Mouse (Mus musculus) spleen, adult 12 weeks (tissue): ENCODE data around the gene Gnb3.
A peak's percentile ranks its signal among the peaks of the same experiment; 100 is the strongest.
"Not testable (repeated sequence)": the region's sequence is repeated elsewhere in the genome, so short reads cannot be mapped to it uniquely, and the experiment has no call there.

ENCODE experiments used
- DNase-seq: peaks from one replicate; pipeline ENCODE4 v3.0.0; 2022; ENCODE audit warnings: low spot score

The Gnb3 gene

GRCm38 (mm10) chr6:124816611-124817010 is 23.5 kb downstream of the Gnb3 start:
- no peak for DNase-seq

DNA sequence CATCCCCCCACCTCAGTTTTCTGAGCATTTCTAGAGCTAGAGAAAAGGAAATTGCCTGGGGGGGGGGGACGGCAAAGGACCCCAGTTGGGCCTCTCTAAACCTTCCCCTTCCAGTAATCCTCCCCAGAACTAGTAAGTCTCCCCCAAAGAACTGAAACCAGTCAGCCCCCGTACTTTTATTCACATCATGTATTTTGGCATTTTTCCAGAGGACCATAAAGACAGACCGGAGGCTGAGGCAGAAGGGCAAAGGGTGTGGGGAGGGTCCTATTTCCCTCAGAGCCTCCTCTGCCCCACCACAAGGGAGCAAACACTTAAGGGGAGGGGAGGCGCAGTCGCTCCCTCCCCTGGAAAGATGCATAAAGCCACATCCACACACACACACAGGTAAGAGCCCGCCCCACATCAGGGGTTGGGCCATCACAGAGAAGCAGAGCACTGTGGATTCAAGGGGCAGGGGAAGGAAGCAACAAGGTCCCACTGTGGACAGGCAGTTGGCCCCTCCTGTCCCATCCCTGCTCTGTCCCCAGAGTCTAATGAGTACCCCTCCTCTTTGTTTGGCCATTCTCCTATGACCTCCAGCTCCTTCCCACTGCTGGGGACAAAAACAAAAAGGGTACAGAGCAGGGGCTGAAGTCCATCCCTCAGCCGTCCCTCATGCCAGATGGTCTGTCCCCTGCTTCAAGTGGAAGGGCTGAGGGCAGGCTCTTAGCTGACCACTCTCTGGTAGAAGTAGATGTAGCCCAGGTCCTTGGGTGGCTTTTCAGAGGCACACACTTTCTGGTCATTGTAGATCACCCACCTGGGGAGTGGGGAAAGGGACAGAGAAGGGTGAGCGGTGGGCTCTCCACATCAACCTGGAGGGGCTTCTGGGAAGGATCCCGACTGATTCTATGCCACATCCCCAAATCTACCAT is 25.0 kb downstream of the Gnb3 start:
- DNase-seq = no peak

DNA sequence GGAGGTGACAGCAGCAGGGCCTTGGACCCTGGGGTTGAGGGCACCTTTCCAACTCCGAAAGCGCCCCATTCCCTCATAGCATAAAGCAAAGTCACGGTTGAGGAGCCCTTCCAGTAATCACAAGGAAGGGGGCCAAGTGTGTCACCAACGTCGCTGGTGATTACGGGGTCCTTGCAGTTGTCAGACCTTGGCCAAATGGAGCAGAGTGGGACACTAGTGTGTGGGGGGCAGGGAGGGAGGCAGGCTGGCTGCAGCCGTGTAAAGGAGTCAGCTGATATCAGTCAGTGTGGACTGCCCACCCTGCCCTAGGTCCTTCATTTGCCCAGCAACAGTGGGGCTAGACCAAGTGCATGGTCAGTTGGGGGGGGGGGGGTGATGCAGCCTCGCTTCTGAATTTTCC is 25.6 kb downstream of the Gnb3 start:
- DNase-seq = no peak

- peak; percentile 80 for DNase-seq
Observed at GRCm38 (mm10) chr6:124813933-124814332, 26.1 kb downstream of the Gnb3 start, which contains the start of gene Tpi1. Tpi1 (minus strand) TSS chr6:124814296.

DNA sequence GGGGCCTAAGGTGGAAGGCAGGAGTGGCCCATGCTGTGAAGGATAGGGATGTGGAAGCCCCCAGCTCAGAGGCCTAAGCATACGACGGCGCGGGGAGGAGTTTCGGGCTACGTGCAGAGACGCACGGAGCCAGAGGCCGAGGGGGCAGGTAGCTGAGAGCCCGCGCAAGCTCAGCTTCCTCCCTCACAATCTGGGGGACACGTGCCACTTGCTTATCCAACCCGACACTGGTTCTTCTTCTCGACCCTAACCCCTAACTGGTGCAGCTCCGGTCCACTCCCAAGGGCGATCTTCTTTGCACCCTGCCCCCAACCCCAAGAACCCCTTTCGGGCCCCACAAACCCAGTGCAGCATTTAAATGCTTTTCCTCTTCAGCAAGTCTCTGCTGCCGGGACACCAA is 26.6 kb downstream of the Gnb3 start:
- peak; percentile 36 for DNase-seq

DNA sequence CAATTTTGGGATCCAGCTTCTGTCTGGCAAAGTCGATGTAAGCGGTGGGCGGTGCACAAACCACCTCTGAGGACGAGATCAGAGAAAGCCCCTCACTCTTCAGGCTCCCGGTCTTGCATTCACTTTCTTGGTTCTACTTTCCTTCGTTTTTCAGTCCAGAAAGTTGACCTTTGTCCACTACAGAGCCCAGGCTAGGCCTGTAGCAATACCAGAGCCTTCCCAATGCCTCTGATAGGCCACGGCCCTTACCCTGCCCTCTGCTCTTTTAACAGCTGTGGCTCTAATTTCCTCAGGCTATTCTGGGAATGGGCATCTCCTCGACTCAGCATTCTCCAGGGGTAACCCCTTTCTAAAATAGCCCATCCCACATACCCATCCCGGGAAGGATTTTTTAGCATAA is 27.2 kb downstream of the Gnb3 start:
- no peak for DNase-seq

DNA sequence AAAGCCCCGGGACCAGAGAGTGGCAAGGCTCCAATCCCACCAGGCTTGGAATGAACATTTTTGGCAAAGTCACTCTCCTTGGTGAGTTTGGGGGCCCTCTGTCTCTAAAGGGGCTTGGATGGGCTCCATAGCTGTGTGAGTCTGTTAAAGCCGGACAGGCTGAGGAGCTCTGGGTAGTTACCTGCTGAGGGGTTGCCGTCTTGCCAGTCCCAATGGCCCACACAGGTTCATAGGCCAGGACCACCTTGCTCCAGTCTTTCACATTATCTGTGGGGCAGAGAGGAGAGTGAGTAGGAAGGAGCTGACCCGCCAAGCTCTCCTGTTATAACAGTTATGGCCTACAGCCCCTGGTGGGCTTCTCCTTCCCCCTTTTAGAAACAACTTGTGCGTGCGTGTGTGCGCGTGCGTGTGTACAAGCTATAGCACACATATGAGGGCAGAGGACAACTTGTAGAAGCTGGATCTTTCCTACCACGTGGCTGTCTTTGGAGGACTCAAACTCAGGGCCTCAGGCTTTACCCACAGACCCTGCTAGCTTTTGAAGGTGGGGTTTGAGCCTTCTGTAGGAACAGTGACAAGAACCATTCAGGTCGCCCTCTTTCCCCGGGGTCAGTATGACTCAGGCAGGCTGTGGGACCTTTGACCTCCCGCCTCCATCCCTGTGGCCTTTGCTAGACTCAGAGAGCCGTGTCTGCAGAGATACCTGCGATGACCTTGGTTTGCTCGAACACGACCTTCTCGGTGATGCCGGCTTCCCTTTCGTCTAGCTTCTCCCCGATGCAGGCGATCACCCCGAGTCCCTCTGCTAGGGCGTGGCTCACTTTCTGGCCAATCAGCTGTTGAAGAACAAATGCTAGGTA is 28.1 kb downstream of the Gnb3 start:
- no peak for DNase-seq

GRCm38 (mm10) chr6:124811403-124811665 is 28.7 kb downstream of the Gnb3 start:
- no peak for DNase-seq

- not testable (repeated sequence) for DNase-seq
Observed at GRCm38 (mm10) chr6:124810566-124811402, 29.3 kb downstream of the Gnb3 start.

- DNase-seq = no peak
Observed at GRCm38 (mm10) chr6:124809775-124810538, 30.1 kb downstream of the Gnb3 start.

DNA sequence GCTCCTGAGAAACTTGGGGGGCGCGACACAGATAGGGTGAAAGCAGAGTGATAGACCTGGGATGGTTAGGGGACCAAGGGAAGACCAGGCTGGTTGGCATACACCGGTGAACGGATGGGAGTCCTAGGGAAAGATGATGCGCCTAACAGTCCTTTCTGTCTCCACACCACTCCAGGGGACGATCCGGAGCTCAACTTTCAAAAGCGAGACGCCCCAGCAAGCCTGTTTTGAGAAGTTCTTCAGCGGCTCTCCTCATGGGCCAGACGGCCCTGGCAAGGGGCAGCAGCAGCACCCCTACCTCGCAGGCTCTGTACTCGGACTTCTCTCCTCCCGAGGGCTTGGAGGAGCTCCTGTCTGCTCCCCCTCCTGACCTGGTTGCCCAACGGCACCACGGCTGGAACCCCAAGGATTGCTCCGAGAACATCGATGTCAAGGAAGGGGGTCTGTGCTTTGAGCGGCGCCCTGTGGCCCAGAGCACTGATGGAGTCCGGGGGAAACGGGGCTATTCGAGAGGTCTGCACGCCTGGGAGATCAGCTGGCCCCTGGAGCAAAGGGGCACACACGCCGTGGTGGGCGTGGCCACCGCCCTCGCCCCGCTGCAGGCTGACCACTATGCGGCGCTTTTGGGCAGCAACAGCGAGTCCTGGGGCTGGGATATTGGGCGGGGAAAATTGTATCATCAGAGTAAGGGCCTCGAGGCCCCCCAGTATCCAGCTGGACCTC is 30.9 kb downstream of the Gnb3 start:
- DNase-seq = peak; percentile 78

- DNase-seq = peak; percentile 47
Observed at GRCm38 (mm10) chr6:124808358-124809012, 31.6 kb downstream of the Gnb3 start, which contains the start of gene Spsb2. Spsb2 (plus strand) TSS chr6:124808661.

DNA sequence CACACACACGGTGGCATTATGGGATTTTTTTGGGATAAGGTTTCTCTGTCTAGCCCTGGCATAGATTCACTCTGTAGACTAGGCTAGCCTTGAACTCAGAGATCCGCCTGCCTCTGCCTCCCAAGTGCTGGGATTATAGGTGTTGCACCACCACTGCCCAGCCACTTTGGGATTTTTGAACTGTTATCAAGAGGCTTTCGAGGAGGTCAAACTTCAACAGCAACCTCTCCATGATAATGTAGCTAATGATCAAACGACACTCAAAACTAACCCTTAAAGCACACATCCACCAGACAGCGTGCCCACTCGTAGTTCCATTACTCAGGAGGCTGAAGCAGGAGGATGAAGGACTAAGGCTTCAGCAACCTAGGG is 32.1 kb downstream of the Gnb3 start:
- no peak for DNase-seq

GRCm38 (mm10) chr6:124807366-124807765 is 32.7 kb downstream of the Gnb3 start:
- DNase-seq = no peak

DNA sequence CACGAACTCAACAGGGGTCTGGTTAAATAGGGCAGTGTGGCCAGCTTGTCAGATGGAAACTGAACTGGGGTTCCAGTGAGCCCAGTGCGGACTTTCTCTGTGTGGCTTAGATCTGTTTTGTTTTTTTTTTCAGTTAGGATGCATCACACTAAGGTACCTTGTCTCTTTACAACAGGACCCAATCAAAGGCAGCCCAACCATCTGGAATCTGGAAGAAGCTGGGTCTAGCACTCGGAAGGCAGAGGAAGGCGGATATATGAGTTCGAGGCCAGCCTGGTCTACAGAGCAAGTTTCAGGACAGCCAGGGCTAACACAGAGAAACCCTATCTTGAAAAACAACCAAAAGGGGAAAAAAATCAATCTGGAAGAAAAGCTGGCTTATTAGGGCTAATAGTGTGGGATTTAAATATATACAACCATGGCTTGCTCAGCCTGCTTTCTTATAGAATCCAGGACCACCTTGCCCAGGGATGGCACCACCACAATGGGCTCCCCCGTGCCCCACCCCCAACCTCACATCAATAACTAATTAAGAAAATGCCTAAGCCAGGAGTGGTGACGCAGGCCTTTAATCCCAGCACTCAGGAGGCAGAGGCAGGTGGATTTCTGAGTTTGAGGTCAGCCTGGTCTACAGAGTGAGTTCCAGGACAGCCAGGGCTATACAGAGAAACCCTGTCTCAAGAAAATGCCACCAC is 33.5 kb downstream of the Gnb3 start:
- DNase-seq = no peak

GRCm38 (mm10) chr6:124805341-124806321 is 34.4 kb downstream of the Gnb3 start:
- peak; percentile 75 for DNase-seq

DNA sequence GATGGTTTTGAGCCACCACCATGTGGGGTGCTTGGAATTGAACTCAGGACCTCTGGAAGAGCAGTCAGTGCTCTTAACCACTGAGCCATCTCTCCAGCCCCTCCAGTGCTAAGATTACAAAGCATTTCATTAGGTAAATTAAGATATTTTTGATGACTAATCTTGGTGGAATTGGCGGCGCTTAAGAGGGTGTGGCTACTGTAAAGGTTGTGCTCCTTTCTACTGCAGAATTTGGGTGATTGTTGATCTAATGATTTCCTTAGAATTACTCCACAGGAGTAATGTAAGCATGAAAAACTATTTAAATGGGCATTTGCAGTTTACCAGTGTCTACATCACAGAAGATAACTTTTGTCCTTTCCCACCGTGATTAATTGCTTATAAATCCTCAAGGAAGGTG is 35.7 kb downstream of the Gnb3 start:
- DNase-seq = no peak

GRCm38 (mm10) chr6:124803691-124804090 is 36.4 kb downstream of the Gnb3 start:
- not testable (repeated sequence) for DNase-seq
